Mouse (Mus musculus) CH12.LX (cell line): ENCODE data around the gene Nampt. TPM values are rescaled to one million over a fixed set of nuclear protein-coding genes. Genes with fewer than 3 reads are reported as not detected.
A peak's percentile ranks its signal among the peaks of the same experiment; 100 is the strongest.
"Not testable (repeated sequence)": the region's sequence is repeated elsewhere in the genome, so short reads cannot be mapped to it uniquely, and the experiment has no call there.

Source experiments
- DNase-seq: peaks from one replicate; pipeline ENCODE4 v3.0.0-alpha.2; 2013; ENCODE audit errors: extremely low read depth
- H3K27ac ChIP-seq: 2 replicates; pipeline ENCODE4 v1.5.1; 2012; ENCODE audit warnings: low read depth, mild to moderate bottlenecking, control low read depth, moderate library complexity; ENCODE audit not compliant: insufficient read depth
- H3K27me3 ChIP-seq: replicated peaks from 2 replicates; pipeline ENCODE3; 2012; ENCODE audit warnings: inconsistent platforms
- H3K36me3 ChIP-seq, 2 experiments: replicated peaks in 1 of 2; 2 replicates each; pipeline versions ENCODE3 to v1.6.1; 2012; ENCODE audit warnings: inconsistent platforms in 1 of 2, low read length in 1 of 2, mild to moderate bottlenecking in 1 of 2, mixed read lengths in 1 of 2, moderate library complexity in 1 of 2; ENCODE audit not compliant: control insufficient read depth in 1 of 2, insufficient read depth in 1 of 2
- H3K4me1 ChIP-seq, 2 experiments: 2 replicates each; pipeline ENCODE4 v1.6.1; 2012; ENCODE audit warnings: inconsistent platforms in 1 of 2, moderate library complexity in 1 of 2; ENCODE audit not compliant: insufficient read depth in 2 of 2, control insufficient read depth in 1 of 2
- H3K4me2 ChIP-seq: 2 replicates; pipeline ENCODE4 v1.6.1; 2012; ENCODE audit warnings: low read depth, mild to moderate bottlenecking, control low read depth; ENCODE audit not compliant: poor library complexity, insufficient read depth, severe bottlenecking
- H3K4me3 ChIP-seq, 3 experiments: fragments of 150-350 bp in 1 of 3; sonication (generic) in 1 of 3; replicated peaks in 1 of 3; 2 replicates each; pipeline versions ENCODE3 to v1.5.1; 2011 to 2012; ENCODE audit warnings: low read depth in 2 of 3, low read length in 2 of 3, mild to moderate bottlenecking in 2 of 3, moderate library complexity in 2 of 3, control low read depth in 1 of 3, improper control_type of control experiment in 1 of 3, inconsistent platforms in 1 of 3, mixed read lengths in 1 of 3; ENCODE audit not compliant: poor library complexity in 1 of 3
- H3K79me2 ChIP-seq: replicated peaks from 2 replicates; pipeline ENCODE4 v1.6.1; 2012; ENCODE audit warnings: mild to moderate bottlenecking, moderate library complexity; ENCODE audit not compliant: control insufficient read depth, poor library complexity, insufficient read depth, severe bottlenecking; ENCODE audit errors: extremely low read depth
- H3K9ac ChIP-seq: 2 replicates; pipeline ENCODE4 v1.6.1; 2012; ENCODE audit warnings: low read depth, mild to moderate bottlenecking, control low read depth, moderate library complexity; ENCODE audit not compliant: insufficient read depth
- H3K9me3 ChIP-seq: replicated peaks from 2 replicates; pipeline ENCODE3; 2012; ENCODE audit warnings: low read length, inconsistent platforms, mixed read lengths
- BHLHE40 ChIP-seq: IDR thresholded peaks from 2 replicates; pipeline ENCODE4 v1.6.1; 2011; ENCODE audit warnings: mild to moderate bottlenecking, low read depth, low read length, improper control_type of control experiment
- E2F4 ChIP-seq: IDR thresholded peaks from 2 replicates; pipeline ENCODE4 v1.6.1; 2011; ENCODE audit warnings: low read depth, low read length, improper control_type of control experiment; ENCODE audit not compliant: insufficient replicate concordance
- ELF1 ChIP-seq: IDR thresholded peaks from 2 replicates; pipeline ENCODE4 v1.6.1; 2014; ENCODE audit warnings: low read depth, mild to moderate bottlenecking, inconsistent platforms, low read length, improper control_type of control experiment
- ETS1 ChIP-seq: conservative IDR thresholded peaks from 2 replicates; pipeline ENCODE4 v1.6.1; 2012; ENCODE audit warnings: low read depth, mild to moderate bottlenecking, inconsistent platforms, low read length, improper control_type of control experiment, moderate library complexity
- GABPA ChIP-seq: IDR thresholded peaks from 2 replicates; pipeline ENCODE4 v1.6.1; 2012; ENCODE audit warnings: low read depth, low read length, improper control_type of control experiment, inconsistent platforms; ENCODE audit not compliant: insufficient replicate concordance
- HCFC1 ChIP-seq: IDR thresholded peaks from 2 replicates; pipeline ENCODE4 v1.6.1; 2012; ENCODE audit warnings: low read depth, mild to moderate bottlenecking, inconsistent platforms, low read length, improper control_type of control experiment
- JUND ChIP-seq: conservative IDR thresholded peaks from 2 replicates; pipeline ENCODE4 v1.6.1; 2011; ENCODE audit warnings: low read depth, low read length, improper control_type of control experiment
- MAZ ChIP-seq: IDR thresholded peaks from 2 replicates; pipeline ENCODE4 v1.6.1; 2012; ENCODE audit warnings: low read depth, mild to moderate bottlenecking, inconsistent platforms, low read length, improper control_type of control experiment, moderate library complexity
- MEF2A ChIP-seq: IDR thresholded peaks from 2 replicates; pipeline ENCODE4 v1.6.1; 2014; ENCODE audit warnings: low read depth, mild to moderate bottlenecking, inconsistent platforms, low read length, improper control_type of control experiment, borderline replicate concordance
- MXI1 ChIP-seq: IDR thresholded peaks from 2 replicates; pipeline ENCODE4 v1.6.1; 2011; ENCODE audit warnings: mild to moderate bottlenecking, low read depth, low read length, improper control_type of control experiment
- MYC ChIP-seq: IDR thresholded peaks from 2 replicates; pipeline ENCODE4 v1.6.1; 2011; ENCODE audit warnings: low read depth, mild to moderate bottlenecking, improper control_type of control experiment, low read length
- NELFE ChIP-seq: IDR thresholded peaks from 2 replicates; pipeline ENCODE4 v1.6.1; 2011; ENCODE audit warnings: low read depth, low read length, improper control_type of control experiment
- PAX5 ChIP-seq: IDR thresholded peaks from 2 replicates; pipeline ENCODE4 v1.6.1; 2012; ENCODE audit warnings: low read length, inconsistent platforms, mixed read lengths
- POLR2AphosphoS2 ChIP-seq: IDR thresholded peaks from 2 replicates; pipeline ENCODE4 v1.6.1; 2011; ENCODE audit warnings: low read depth, low read length, improper control_type of control experiment
- RCOR1 ChIP-seq: conservative IDR thresholded peaks from 2 replicates; pipeline ENCODE4 v1.6.1; 2012; ENCODE audit warnings: low read depth, mild to moderate bottlenecking, inconsistent platforms, low read length, improper control_type of control experiment
- dilution Hi-C: fragments of 300-500 bp; cut with MboI; formaldehyde crosslinking; loops from 2 replicates; pipeline ENCODE4 v1.14.3; 2020; ENCODE audit warnings: low sequenced_read_pairs; ENCODE audit not compliant: extremely low pct_unique_long_range_greater_than_20kb, extremely low pct_ligation_motif_present
- in situ Hi-C: fragments of 300-500 bp; cut with MboI; formaldehyde crosslinking; loops from 3 replicates; pipeline ENCODE4 v1.14.3; 2019; ENCODE audit warnings: low sequenced_read_pairs, low pct_ligation_motif_present, low pct_unique_long_range_greater_than_20kb, mixed read lengths
- polyA plus RNA-seq: library from polyadenylated mRNA; unstranded; fragments of >175 nt; gene quantifications from 2 replicates; pipeline ENCODE4 v1.2.1, GENCODE M21; 2012; ENCODE audit warnings: low read depth; ENCODE audit not compliant: insufficient read length
- total RNA-seq, 2 experiments: library from RNA; depleted of rRNA; stranded (reverse); fragments of 300-350 nt in 1 of 2; fragments of >200 nt in 1 of 2; gene quantifications; 2 replicates each; pipeline ENCODE4 v1.2.3; 2012 to 2014

Gene Nampt
- total and polyA plus RNA-seq, 3 experiments, result 50.5 to 206 (median 84.5) TPM

DNA sequence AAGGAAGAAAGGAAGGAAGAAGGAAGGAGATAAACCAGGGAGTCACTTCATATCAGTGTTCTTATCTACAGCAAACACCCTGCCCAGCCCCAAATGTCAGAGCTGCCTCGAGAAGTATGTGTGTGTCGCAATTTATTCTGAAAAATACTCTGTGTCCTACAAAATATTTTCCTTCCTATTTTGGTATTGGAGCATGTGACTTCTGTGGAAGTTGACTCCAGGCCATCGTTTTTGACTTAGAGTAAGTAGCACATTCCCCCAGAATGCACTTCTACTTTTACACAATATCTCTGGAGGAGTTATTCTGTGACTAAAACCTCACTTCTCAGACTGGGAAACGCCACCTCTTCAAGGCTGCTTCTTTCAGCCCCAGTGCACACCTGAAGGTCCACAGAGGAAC is 71.1 kb downstream of the Nampt start:
- no peak for TF ChIP-seq JUND
- no peak for TF ChIP-seq MXI1
- no peak for TF ChIP-seq RCOR1
- no peak for TF ChIP-seq E2F4
- no peak for TF ChIP-seq PAX5
- no peak for TF ChIP-seq NELFE
- TF ChIP-seq POLR2AphosphoS2, result no peak
- TF ChIP-seq HCFC1, result no peak
- TF ChIP-seq MYC, result no peak
- TF ChIP-seq BHLHE40, result no peak
- TF ChIP-seq ETS1, result no peak
- no peak for TF ChIP-seq MEF2A
- TF ChIP-seq MAZ, result no peak
- Histone ChIP-seq H3K9me3 (no peaks in the 10 kb centered on the region), H3K4me1 (peaks cover 2 to 17% of the 10 kb centered on the region in 2 experiments; a peak in 2 of 4 replicates), H3K36me3 (no peaks in the 10 kb centered on the region), H3K79me2 (no peaks in the 10 kb centered on the region), H3K4me3 (no peak overlapping the region), H3K9ac (no peak overlapping the region), H3K27me3 (no peaks in the 10 kb centered on the region), H3K4me2 (no peak overlapping the region), H3K27ac (no peak overlapping the region)
- in situ Hi-C loops, result loop anchor here (25.0 kb wide), 1 partner anchor 603 kb away; no protein-coding TSS in a partner anchor
- no peak for DNase-seq
- dilution Hi-C loops, result no loop called here

DNA sequence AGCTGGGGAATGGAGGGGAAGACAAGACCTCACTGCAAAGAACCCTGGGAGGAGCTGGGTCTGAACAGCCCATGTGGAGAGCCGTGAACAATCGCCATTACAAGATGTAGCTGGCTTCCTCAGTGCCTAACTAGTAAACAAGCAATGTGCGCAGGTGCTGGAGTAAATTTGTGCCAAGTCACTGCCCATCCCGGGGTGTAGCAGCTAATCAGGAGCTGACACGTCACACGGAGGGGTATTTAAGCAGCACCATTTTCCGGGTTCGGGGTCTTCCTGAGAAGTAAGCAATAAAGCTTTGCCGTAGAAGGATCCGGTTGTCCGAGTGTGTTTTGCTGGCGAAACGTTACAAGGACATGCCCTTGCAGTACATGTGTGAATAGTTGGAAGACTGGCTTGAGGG is 71.9 kb downstream of the Nampt start:
- H3K4me2 ChIP-seq, H3K36me3 ChIP-seq, H3K9ac ChIP-seq, H3K4me3 ChIP-seq, H3K79me2 ChIP-seq, DNase-seq, H3K27ac ChIP-seq, H3K27me3 ChIP-seq, H3K9me3 ChIP-seq, dilution Hi-C loops: not testable (repeated sequence)
- peaks cover 5 to 17% of the 10 kb centered on the region in 2 experiments; a peak in 3 of 4 replicates for H3K4me1 ChIP-seq
- in situ Hi-C loops, result loop anchor here (25.0 kb wide), 1 partner anchor 604 kb away; no protein-coding TSS in a partner anchor

DNA sequence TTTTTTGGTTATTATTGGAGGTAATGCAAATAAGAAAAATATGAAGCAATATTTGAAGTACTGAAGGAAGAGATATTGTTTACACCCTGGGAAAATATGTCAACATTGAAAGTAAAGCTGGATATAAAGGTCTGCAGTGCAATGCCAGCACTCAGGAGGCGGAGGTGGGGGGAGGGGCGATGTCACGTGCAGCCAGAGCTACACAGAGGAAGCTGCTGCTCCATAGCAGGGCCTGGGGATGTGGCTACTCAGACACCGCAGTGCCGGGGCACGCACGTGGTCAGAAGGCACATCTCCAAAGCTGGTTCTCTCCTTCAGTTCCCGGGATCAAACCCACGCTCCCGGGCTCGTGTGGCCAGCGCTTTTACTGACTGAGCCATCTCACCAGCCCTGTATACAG is 73.9 kb downstream of the Nampt start:
- peak; percentile 69 for TF ChIP-seq BHLHE40
- TF ChIP-seq GABPA, result no peak
- no peak for TF ChIP-seq ELF1
- H3K27ac ChIP-seq, result no peak overlapping the region
- H3K9ac ChIP-seq, result no peak overlapping the region
- no peak overlapping the region for H3K4me2 ChIP-seq
- no peaks in the 10 kb centered on the region for H3K36me3 ChIP-seq
- no peak overlapping the region for H3K4me3 ChIP-seq
- no peak for DNase-seq
- in situ Hi-C loops (loop anchor here (25.0 kb wide), 1 partner anchor 606 kb away; no protein-coding TSS in a partner anchor), dilution Hi-C loops (no loop called here)
- H3K9me3 ChIP-seq, result no peaks in the 10 kb centered on the region
- H3K79me2 ChIP-seq, result no peaks in the 10 kb centered on the region
- peaks cover 5 to 17% of the 10 kb centered on the region in 2 experiments; a peak in 3 of 4 replicates for H3K4me1 ChIP-seq
- no peaks in the 10 kb centered on the region for H3K27me3 ChIP-seq
